Mouse (Mus musculus) embryo, embryonic 10 days (tissue): ENCODE data around the gene Olfr948.

Experiments used
- DNase-seq: peaks from one replicate; pipeline ENCODE4 v3.0.0-alpha.2; 2015; ENCODE audit warnings: low spot score

Olfr948 gene

GRCm38 (mm10) chr9:39325945-39326344, at the start of gene Olfr948:
Gene Olfr948, minus strand, starts transcription at chr9:39326045.
- no peak for DNase-seq

GRCm38 (mm10) chr9:39287136-39287535, 38.7 kb downstream of the Olfr948 start:
- DNase-seq: no peak

DNA sequence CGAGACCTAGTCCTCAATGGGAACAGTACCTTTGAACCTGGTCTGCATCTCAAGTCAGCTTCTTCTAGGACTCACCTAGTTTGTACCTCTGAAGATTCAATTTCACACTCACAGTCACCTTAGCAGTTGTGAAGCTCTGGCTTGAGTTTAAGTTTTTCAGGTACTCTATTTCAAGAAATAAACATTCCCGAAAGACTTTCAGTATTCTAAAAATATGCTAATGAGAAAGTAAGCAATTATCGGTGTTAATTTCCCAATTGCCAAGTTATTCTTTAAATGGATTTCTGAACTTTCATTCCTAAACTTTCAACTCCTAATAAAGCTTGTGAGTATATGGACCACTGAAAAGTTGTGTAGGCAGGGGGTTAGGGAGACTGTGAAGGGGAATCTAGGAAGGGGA, 49.1 kb downstream of the Olfr948 start, which contains the start of gene Olfr945:
TSS of gene Olfr945 (minus strand) at position 101 of the 400 bp plus-strand sequence.
- no peak for DNase-seq
